Mouse (Mus musculus) liver, adult 2 months (tissue): ENCODE measurements around the gene Sema4d.

Source experiments
- CTCF ChIP-seq: fragments of 200-500 bp; IDR thresholded peaks from 2 replicates; pipeline ENCODE4 v1.5.1; 2011; ENCODE audit warnings: low read depth, low read length, control low read depth
- POLR2A ChIP-seq: fragments of 200-500 bp; IDR thresholded peaks from 2 replicates; pipeline ENCODE4 v1.6.1; 2011; ENCODE audit warnings: low read length, control low read depth; ENCODE audit not compliant: insufficient read depth; ENCODE audit errors: extremely low read depth

DNA sequence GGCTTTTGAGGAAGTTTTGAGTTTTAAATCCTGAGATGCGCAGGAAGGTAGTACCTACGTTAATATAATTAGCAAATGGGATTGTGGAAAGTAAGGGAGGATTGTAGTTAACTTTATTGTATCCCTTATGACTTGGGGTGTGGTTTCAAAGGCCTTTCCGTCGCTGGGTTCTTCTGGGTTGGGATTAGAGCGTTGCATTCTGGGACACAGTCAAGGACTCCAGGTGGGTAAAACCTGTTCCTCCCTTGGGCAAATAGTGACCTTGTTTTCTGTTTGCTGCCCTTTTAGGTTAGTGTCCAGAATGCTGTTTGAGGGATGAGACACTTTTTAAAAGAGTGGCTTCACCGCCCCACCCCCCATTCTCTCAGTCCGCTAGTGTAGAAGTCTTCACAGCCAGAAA, 147.7 kb downstream of the Sema4d start:
- TF ChIP-seq CTCF (no peak), POLR2A (no peak)
